Mouse (Mus musculus) kidney, postnatal 36 days (tissue): ENCODE measurements around the gene H2-M10.4.
"Not testable (repeated sequence)": the region's sequence is repeated elsewhere in the genome, so short reads cannot be mapped to it uniquely, and the experiment has no call there.

ENCODE experiments used
- DNase-seq, 2 experiments: peaks; one replicate each; pipeline ENCODE4 v3.0.0; 2021 to 2022; ENCODE audit warnings: mixed read lengths in 2 of 2

The H2-M10.4 gene

GRCm38 (mm10) chr17:36462234-36462633 lies at the start of gene H2-M10.4:
H2-M10.4 (minus strand) TSS chr17:36462334.
- no peak for DNase-seq

DNA sequence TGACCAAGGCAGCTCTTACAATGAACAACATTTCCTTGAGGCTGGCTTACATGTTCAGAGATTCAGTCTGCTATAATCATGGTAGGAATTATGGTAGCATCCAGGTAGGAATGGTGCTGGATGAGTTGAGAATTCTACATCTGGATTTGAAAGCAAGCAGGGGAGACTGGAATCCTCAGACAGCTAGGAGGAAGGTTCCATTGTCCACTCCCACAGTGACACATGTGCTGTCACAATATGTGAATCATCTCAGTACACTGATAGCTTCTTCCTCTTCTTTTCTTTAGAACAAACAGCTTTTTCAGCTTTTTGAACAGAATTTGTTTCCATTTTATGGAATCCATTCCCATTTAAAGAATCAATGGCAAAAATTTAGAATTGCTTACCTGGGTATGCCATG lies 41.8 kb upstream of the H2-M10.4 start:
- DNase-seq: no peak

DNA sequence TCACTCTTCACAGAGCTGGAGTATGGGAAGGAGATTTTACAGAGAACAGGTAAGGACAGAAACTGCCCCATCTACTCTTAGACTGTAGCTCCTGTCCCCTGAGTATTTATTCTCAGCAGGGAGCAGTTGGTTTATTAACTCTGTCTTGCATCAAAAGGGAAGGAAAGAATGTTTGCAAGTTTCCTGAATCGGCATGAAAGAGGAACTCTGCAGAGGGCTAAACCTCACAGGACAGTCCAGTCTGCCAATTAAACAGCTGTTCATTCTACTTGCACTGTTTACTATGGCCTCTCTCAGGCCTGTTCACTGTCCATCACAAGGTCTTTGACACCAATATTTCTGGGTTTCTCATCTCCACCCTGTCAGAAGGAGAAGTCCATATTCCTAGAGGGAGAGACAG lies 38.3 kb upstream of the H2-M10.4 start:
- DNase-seq: no peak

DNA sequence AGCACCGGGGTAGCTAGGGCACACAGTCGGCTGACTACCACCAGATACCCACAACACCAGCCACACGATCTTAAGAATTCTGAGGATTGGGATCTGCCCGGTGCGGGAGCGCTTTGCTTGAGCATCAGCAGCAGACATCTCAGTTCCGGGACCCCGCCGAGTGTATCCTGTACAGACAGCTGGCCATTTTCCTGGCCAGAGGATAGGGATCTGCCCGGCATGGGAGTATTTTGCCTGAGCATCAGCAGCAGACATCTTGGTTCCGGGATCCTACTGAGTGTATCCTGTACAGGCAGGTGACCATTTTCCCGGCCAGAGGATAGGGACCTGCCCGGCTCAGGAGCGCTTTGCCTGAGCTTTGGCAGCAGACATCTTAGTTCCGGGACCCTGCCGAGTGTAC lies 26.0 kb upstream of the H2-M10.4 start:
- not testable (repeated sequence) for DNase-seq

GRCm38 (mm10) chr17:36486687-36487230 lies 24.6 kb upstream of the H2-M10.4 start:
- no peak for DNase-seq

DNA sequence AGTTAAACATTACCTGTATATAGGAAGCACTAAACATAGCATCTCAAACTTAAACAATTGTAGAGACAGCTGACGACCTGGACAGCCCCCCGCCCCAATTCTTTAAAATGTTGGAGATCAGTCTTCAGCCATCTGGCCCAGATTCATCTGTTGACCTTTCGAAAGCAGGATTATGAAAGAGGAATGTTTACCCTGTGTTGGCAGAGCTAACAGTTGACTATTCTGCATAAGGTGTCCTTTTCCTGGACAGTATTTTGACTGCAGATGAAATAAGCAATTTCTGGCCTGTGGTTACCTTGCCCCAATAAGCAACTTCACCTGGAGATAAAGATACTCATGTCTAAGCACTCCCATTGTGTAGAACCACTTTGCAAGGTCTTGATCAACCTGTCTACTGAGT lies 21.7 kb upstream of the H2-M10.4 start:
- DNase-seq: no peak

DNA sequence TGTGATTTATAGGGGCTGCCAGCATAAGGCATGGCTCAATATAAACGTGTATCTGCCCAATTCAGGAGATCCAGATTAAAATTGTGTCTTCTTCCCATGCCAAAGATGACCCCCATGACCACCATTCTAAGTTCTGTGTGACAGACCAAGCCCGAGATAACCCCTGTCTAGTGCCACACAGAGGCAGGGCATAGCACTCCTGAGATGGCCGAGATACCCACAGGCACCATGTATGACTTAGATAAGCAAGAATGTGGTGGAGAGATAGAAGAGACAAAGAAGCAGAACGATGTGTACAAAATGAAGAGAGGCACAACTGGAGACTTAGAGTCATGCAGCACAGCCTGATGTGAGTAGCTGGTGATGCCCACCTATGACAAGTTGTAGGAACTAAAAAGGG lies 5.9 kb downstream of the H2-M10.4 start:
- no peak for DNase-seq

- no peak for DNase-seq
These were observed 30.7 kb downstream of the H2-M10.4 start for GRCm38 (mm10) chr17:36431411-36431810.

GRCm38 (mm10) chr17:36418091-36418754 lies 43.9 kb downstream of the H2-M10.4 start:
- peak; percentile 17 to 40 for DNase-seq

- no peak for DNase-seq
These were observed 44.7 kb downstream of the H2-M10.4 start for GRCm38 (mm10) chr17:36417416-36417815.

GRCm38 (mm10) chr17:36415407-36415806 lies 46.7 kb downstream of the H2-M10.4 start:
- DNase-seq: no peak

- no peak for DNase-seq
These were observed 47.8 kb downstream of the H2-M10.4 start for GRCm38 (mm10) chr17:36414361-36414760.
